Mouse (Mus musculus) bone marrow macrophage, adult 2 months (primary cell): ENCODE measurements around the gene Cebpa. TPM values are rescaled to one million over a fixed set of nuclear protein-coding genes. Genes with fewer than 3 reads are reported as not detected.
A peak's percentile ranks its signal among the peaks of the same experiment; 100 is the strongest.

Source experiments
- H3K27ac ChIP-seq: 2 replicates; pipeline ENCODE4 v1.5.1; 2012; ENCODE audit warnings: low read depth, low read length; ENCODE audit not compliant: insufficient read depth
- H3K4me1 ChIP-seq: 2 replicates; pipeline ENCODE4 v1.6.1; 2012; ENCODE audit warnings: low read length; ENCODE audit not compliant: control insufficient read depth, insufficient read depth
- H3K4me3 ChIP-seq: 2 replicates; pipeline ENCODE4 v1.5.1; 2012; ENCODE audit warnings: mild to moderate bottlenecking, low read length, moderate library complexity; ENCODE audit not compliant: insufficient read depth
- CTCF ChIP-seq: IDR thresholded peaks from 2 replicates; pipeline ENCODE4 v1.5.1; 2012; ENCODE audit warnings: low read depth, mild to moderate bottlenecking, low read length, moderate library complexity
- POLR2A ChIP-seq: IDR thresholded peaks from 2 replicates; pipeline ENCODE4 v1.6.1; 2012; ENCODE audit warnings: mild to moderate bottlenecking, low read depth, low read length, borderline replicate concordance
- polyA plus RNA-seq: library from polyadenylated mRNA; stranded (reverse); fragments of >200 nt; gene quantifications from 2 replicates; pipeline ENCODE4 v1.2.4, GENCODE M21; 2012; ENCODE audit not compliant: missing spikeins, insufficient read depth, insufficient read length

Gene Cebpa
- polyA plus RNA-seq, 1 experiment: 78.9 TPM

DNA sequence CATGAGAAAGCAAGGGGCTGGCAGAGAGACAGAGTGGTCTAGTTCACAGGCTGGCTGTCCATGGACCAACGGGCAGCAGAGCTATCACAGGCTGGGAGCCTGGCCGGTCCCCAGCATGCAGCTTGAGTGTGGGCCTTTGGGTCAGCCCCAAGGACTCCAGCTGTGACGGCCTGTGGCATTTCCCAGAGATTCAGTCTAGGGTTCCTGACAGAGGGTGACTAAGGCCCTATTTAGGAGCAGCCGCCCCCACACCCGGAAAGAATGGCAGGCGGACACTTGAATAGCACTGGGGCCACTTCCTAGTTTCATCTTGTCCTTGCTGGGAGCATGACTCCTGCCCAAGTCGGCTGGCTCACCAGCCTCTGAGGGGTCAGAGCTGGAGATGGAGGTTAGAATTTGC is 44.5 kb downstream of the Cebpa start:
- no peak overlapping the region for H3K4me3 ChIP-seq
- no peak for TF ChIP-seq POLR2A
- no peak for TF ChIP-seq CTCF
- H3K27ac ChIP-seq: no peak overlapping the region
- H3K4me1 ChIP-seq: peaks cover 21% of the 10 kb centered on the region

DNA sequence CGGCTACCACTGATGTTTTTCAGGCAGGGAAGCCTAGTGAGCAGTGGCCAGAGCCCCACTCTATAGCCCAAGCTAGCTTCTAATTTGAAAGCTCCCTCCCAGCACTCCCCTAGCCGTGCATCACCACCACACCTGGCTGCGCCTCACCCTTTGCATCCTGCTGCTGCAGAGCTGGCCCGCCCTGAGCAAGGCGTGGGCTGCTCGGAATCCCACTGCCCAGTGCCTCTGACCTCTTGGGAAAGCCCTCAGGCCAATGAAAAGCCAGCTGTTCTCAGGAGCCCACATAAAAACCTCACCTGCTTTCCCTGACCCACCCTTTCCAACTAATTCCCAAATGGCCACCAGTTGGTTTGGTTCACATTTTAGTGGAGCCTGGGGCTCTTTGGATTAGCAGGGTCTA is 45.0 kb downstream of the Cebpa start:
- TF ChIP-seq CTCF: no peak
- no peak for TF ChIP-seq POLR2A
- no peak overlapping the region for H3K4me3 ChIP-seq

DNA sequence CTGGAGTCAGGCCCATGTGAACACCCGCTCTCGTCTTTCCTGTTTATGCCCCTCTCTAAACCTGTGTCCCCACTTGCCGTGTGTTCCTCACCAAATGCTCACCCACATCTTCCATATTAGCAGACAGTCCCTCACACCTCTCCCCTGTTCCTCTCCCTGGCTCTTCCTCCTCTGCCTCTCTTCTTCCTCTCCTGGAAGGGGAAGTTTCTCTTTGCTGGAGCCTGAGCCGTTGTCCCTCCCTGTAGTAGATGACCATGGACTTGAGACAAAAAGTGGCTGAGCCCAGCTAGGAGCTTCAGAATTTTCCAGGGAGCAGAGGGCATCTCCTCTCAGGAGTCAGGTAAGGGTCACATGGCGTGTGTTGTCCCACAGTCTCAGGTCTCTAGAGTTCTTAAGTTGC is 47.9 kb downstream of the Cebpa start:
- H3K27ac ChIP-seq: no peak overlapping the region
- H3K4me1 ChIP-seq: peaks cover 23% of the 10 kb centered on the region
- TF ChIP-seq POLR2A (no peak), CTCF (no peak)
- H3K4me3 ChIP-seq: no peak overlapping the region

More for the DNA sequence above, 45.0 kb downstream of the Cebpa start:
- Histone ChIP-seq H3K27ac (no peak overlapping the region), H3K4me1 (peaks cover 21% of the 10 kb centered on the region)

DNA sequence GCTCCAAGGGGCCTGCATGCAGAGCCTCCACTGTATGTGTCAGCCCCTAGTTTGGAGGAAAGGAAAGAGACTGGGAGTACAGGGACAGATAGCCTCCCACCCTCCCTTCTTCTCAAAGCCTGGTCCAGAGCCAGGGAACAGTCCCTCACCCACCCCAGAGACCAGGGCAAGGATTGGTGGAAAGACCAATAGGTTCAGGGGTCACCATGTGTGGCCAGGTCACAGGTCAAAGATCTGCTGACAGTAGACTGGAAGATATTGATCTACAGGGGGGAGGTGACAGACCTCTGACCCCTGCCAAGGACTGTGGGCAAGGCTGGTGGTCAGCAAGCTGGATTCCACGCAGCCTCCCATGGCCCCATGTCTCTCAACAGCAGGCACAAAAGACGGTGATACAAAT is 48.8 kb downstream of the Cebpa start:
- no peak for TF ChIP-seq CTCF
- TF ChIP-seq POLR2A: no peak
- Histone ChIP-seq H3K4me3 (no peak overlapping the region), H3K4me1 (peaks cover 23% of the 10 kb centered on the region), H3K27ac (no peak overlapping the region)

DNA sequence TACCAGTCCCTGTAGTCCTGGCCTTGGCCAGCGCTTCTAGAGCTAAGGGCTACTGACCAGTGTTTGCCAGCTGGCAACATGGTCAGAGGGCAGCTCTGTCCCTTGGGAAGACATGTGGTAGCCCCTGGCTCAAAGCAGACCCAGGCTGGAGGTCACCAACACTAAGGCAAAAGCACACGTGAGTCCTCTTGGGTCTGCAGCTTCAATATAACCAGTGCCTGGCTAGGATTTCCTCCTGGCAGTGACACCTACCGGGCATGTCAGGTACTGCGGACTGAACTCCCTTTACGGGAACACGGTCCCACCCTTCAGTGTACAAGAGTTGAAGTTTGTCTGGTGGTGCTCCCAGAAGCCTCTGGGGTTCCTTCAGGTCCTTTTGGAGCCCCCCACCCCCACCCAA is 50.2 kb downstream of the Cebpa start:
- TF ChIP-seq POLR2A (no peak), CTCF (peak; percentile 70)
- Histone ChIP-seq H3K4me3 (no peak overlapping the region), H3K4me1 (peaks cover 12% of the 10 kb centered on the region), H3K27ac (no peak overlapping the region)

Other genes starting within 250 kb of the Cebpa start
- gene Pepd, start 206.9 kb upstream of the Cebpa start, polyA plus RNA-seq: 59.6 and 73.4 TPM in 2 replicates
- 42.6 and 43.2 TPM in 2 replicates for gene Cebpg, start 62.7 kb upstream of the Cebpa start, polyA plus RNA-seq
- gene Slc7a10, start 67.1 kb downstream of the Cebpa start, polyA plus RNA-seq: not detected in 2 replicates
- 0.20 TPM in 1 of 2 replicates, not detected in the other for gene Lrp3, start 96.2 kb downstream of the Cebpa start, polyA plus RNA-seq
- gene Gpatch1, start 199.1 kb downstream of the Cebpa start, polyA plus RNA-seq: 9.5 and 13.2 TPM in 2 replicates
- 0.20 TPM in 1 of 2 replicates, not detected in the other for gene Rhpn2, start 214.9 kb downstream of the Cebpa start, polyA plus RNA-seq